In the genomic region with DNA sequence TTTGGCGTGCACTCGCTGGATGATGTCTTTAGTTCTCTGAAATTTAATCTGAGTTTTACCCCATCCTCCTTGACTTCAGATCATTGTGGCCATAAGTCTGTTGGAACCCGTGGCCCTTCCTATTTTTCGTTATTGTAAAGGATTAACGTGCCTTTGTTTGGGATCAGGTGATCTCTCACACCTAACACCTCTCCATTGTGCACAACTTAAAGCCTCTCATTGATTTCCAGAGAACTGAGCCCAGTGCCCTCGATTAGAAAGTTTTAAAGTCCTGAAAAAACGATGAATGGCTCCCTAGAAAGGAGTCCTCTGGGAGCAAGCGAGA, we compare ENCODE assay signal across 8 mouse cellular contexts. TPM values are rescaled to one million over a fixed set of nuclear protein-coding genes. Genes with fewer than 3 reads are reported as not detected.
DNase-seq lines count a peak whose midpoint lies in the region; ATAC-seq and TF ChIP-seq lines count a peak whose summit lies in the region.

No protein-coding gene starts in this region.

- no peaks in the 10 kb centered on the region for H3K36me3 ChIP-seq in kidney, embryonic 14.5 days (ENCODE audit: control insufficient read depth, insufficient read depth, low read length)
- no peaks in the 10 kb centered on the region for H3K36me3 ChIP-seq in hindbrain, embryonic 14.5 days (replicated peaks; ENCODE audit: control insufficient read depth, insufficient read depth)
- H3K36me3 ChIP-seq in midbrain, embryonic 15.5 days (replicated peaks) = no peaks in the 10 kb centered on the region

- WGBS in kidney, embryonic 14.5 days = 16% methylated on average over 8 of the region's 8 CpGs
- WGBS in hindbrain, embryonic 14.5 days = 14% methylated on average over 8 of the region's 8 CpGs
- WGBS in midbrain, embryonic 15.5 days = 7% methylated on average over 8 of the region's 8 CpGs

- peaks cover 3% of the 10 kb centered on the region for H3K4me1 ChIP-seq in kidney, embryonic 14.5 days (ENCODE audit: control insufficient read depth, insufficient read depth, low read length)
- H3K4me1 ChIP-seq in bone marrow macrophage, adult 2 months (ENCODE audit: control insufficient read depth, insufficient read depth, low read length) = peaks cover 31% of the 10 kb centered on the region
- H3K4me1 ChIP-seq in hindbrain, embryonic 14.5 days (replicated peaks; ENCODE audit: control insufficient read depth, insufficient read depth, low read length) = peaks cover 22% of the 10 kb centered on the region
- H3K4me1 ChIP-seq in midbrain, embryonic 15.5 days = peaks cover 28% of the 10 kb centered on the region

- H3K9ac ChIP-seq in kidney, embryonic 14.5 days (ENCODE audit: low read depth, low read length) = peak overlapping the region; percentile 90
- H3K9ac ChIP-seq in hindbrain, embryonic 14.5 days = peak overlapping the region; percentile 95
- H3K9ac ChIP-seq in midbrain, embryonic 15.5 days = peak overlapping the region; percentile 97

- no peak for ATAC-seq in kidney, embryonic 14.5 days (ENCODE audit: low FRiP score, low TSS enrichment)
- ATAC-seq in hindbrain, embryonic 14.5 days (ENCODE audit: low FRiP score) = no peak
- ATAC-seq in midbrain, embryonic 15.5 days (replicated peaks) = no peak; the same call in 1 of the 2 replicates

- DNase-seq in kidney, postnatal 25 days = no peak
- no peak for DNase-seq in hindbrain, embryonic 14.5 days (ENCODE audit: low spot score)
- no peak for DNase-seq in T-cell, adult 2 months (ENCODE audit: low spot score)
- DNase-seq in gastrocnemius, postnatal 36 days = no peak
- no peak for DNase-seq in layer of hippocampus, adult 9-11 months

- peak overlapping the region; percentile 87 for H3K27ac ChIP-seq in kidney, embryonic 14.5 days (ENCODE audit: low read depth, low read length)
- peak overlapping the region; percentile 97 for H3K27ac ChIP-seq in bone marrow macrophage, adult 2 months (ENCODE audit: insufficient read depth, low read depth, low read length)
- peak overlapping the region; percentile 93 for H3K27ac ChIP-seq in hindbrain, embryonic 14.5 days
- peak overlapping the region; percentile 95 for H3K27ac ChIP-seq in midbrain, embryonic 15.5 days

- no peaks in the 10 kb centered on the region for H3K9me3 ChIP-seq in kidney, embryonic 14.5 days (ENCODE audit: control insufficient read depth, low read length)
- H3K9me3 ChIP-seq in hindbrain, embryonic 14.5 days (ENCODE audit: control insufficient read depth, low read length) = no peaks in the 10 kb centered on the region
- H3K9me3 ChIP-seq in midbrain, embryonic 15.5 days = no peaks in the 10 kb centered on the region

- H3K4me2 ChIP-seq in kidney, embryonic 14.5 days (replicated peaks; ENCODE audit: low read depth, low read length) = peak overlapping the region; percentile 51
- H3K4me2 ChIP-seq in hindbrain, embryonic 14.5 days (replicated peaks) = peak overlapping the region; percentile 82
- peak overlapping the region; percentile 69 for H3K4me2 ChIP-seq in midbrain, embryonic 15.5 days

- no peak for TF ChIP-seq POLR2A in bone marrow macrophage, adult 2 months (IDR thresholded peaks at IDR 0.05; ENCODE audit: borderline replicate concordance, low read depth, low read length)

- intact Hi-C loops in gastrocnemius, postnatal 36 days (cut with DNase I) = no loop called here

- no peak for TF ChIP-seq CTCF in bone marrow macrophage, adult 2 months (IDR thresholded peaks at IDR 0.05; ENCODE audit: low read depth, low read length)

- H3K27me3 ChIP-seq in kidney, embryonic 14.5 days (ENCODE audit: control insufficient read depth, insufficient read depth, low read length) = no peaks in the 10 kb centered on the region
- no peaks in the 10 kb centered on the region for H3K27me3 ChIP-seq in hindbrain, embryonic 14.5 days (ENCODE audit: control insufficient read depth, insufficient read depth, low read length)
- no peaks in the 10 kb centered on the region for H3K27me3 ChIP-seq in midbrain, embryonic 15.5 days (replicated peaks)

- peak overlapping the region; percentile 98 for H3K4me3 ChIP-seq in kidney, embryonic 14.5 days (ENCODE audit: low read length)
- peak overlapping the region; percentile 83 for H3K4me3 ChIP-seq in bone marrow macrophage, adult 2 months (ENCODE audit: insufficient read depth, low read length)
- H3K4me3 ChIP-seq in hindbrain, embryonic 14.5 days (replicated peaks; ENCODE audit: low read length) = peak overlapping the region; percentile 72
- H3K4me3 ChIP-seq in midbrain, embryonic 15.5 days = peak overlapping the region; percentile 99

RNA-seq across cellular contexts. Expression of a gene that starts 0.5 kb away (rescaled TPM):
- polyA plus RNA-seq in kidney, embryonic 14.5 days (2014; fragmentation: Nextera tagmentation; extraction: Ambion mirVana) = 65.5 and 101 TPM in 2 replicates
- polyA plus RNA-seq in bone marrow macrophage, adult 2 months (2012; ENCODE audit: insufficient read depth, insufficient read length, missing spikeins) = 180 and 183 TPM in 2 replicates
- polyA plus RNA-seq in hindbrain, embryonic 14.5 days (2014; fragmentation: Nextera tagmentation; extraction: Ambion mirVana) = 75.6 and 85.0 TPM in 2 replicates
- 99.7 and 105 TPM in 2 replicates for polyA plus RNA-seq in midbrain, embryonic 15.5 days (2015; fragmentation: Nextera tagmentation; extraction: Ambion mirVana)
- 10 to 100 TPM; 23.0 to 26.1 TPM for total RNA-seq in gastrocnemius, postnatal 36 days (2021)

RNA-seq across cellular contexts. Expression of a gene that starts 24.1 kb away (rescaled TPM):
- polyA plus RNA-seq in kidney, embryonic 14.5 days (2014; fragmentation: Nextera tagmentation; extraction: Ambion mirVana) = 691 and 760 TPM in 2 replicates
- polyA plus RNA-seq in bone marrow macrophage, adult 2 months (2012; ENCODE audit: insufficient read depth, insufficient read length, missing spikeins) = 151 and 170 TPM in 2 replicates
- 446 and 460 TPM in 2 replicates for polyA plus RNA-seq in hindbrain, embryonic 14.5 days (2014; fragmentation: Nextera tagmentation; extraction: Ambion mirVana)
- polyA plus RNA-seq in midbrain, embryonic 15.5 days (2015; fragmentation: Nextera tagmentation; extraction: Ambion mirVana) = 429 and 442 TPM in 2 replicates
- 10 to 100 TPM; 32.6 to 42.1 TPM for total RNA-seq in gastrocnemius, postnatal 36 days (2021)

RNA-seq across cellular contexts. Expression of a gene that starts 56.5 kb away (rescaled TPM):
- polyA plus RNA-seq in kidney, embryonic 14.5 days (2014; fragmentation: Nextera tagmentation; extraction: Ambion mirVana) = 43.4 and 83.7 TPM in 2 replicates
- 50.0 and 54.0 TPM in 2 replicates for polyA plus RNA-seq in bone marrow macrophage, adult 2 months (2012; ENCODE audit: insufficient read depth, insufficient read length, missing spikeins)
- polyA plus RNA-seq in hindbrain, embryonic 14.5 days (2014; fragmentation: Nextera tagmentation; extraction: Ambion mirVana) = 78.9 and 82.8 TPM in 2 replicates
- 91.1 and 93.9 TPM in 2 replicates for polyA plus RNA-seq in midbrain, embryonic 15.5 days (2015; fragmentation: Nextera tagmentation; extraction: Ambion mirVana)
- total RNA-seq in gastrocnemius, postnatal 36 days (2021) = 10 to 100 TPM; 32.2 to 36.7 TPM
